Mouse (Mus musculus) lung, postnatal 0 days (tissue): ENCODE results near the gene Rftn1.

ENCODE experiments used
- CTCF ChIP-seq: IDR thresholded peaks from 2 replicates; pipeline ENCODE4 v1.5.1; 2016; ENCODE audit warnings: antibody characterized with exemption, mild to moderate bottlenecking
- EP300 ChIP-seq: IDR thresholded peaks from 2 replicates; pipeline ENCODE4 v1.6.1; 2016; ENCODE audit warnings: antibody characterized with exemption, mild to moderate bottlenecking, control low read depth

DNA sequence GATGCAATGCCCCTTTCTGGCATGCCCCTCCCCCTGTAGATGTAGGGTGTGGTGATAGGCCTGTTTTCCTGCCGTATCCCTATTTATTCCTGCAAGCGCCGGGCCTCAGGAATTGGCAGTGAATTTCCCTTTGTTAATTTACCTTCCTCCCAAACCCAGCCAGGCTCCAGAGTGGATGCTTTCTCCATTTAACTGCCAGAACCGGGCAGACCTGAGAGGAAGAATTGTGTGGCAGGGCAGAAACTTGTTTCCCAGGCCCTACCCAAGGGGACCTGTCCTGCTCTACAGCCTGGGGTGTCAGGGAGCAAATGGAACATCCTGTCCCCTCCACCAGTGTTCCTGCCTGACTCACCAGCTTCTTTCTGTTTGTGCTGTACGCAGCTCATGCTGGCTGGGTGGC is 34.2 kb upstream of the Rftn1 start:
- TF ChIP-seq CTCF (no peak), EP300 (0 out of 2 replicates have a peak, but pooled peaks have one; percentile 11)
